Mouse (Mus musculus): ENCODE data around the gene Aqp11. TPM values are rescaled to one million over a fixed set of nuclear protein-coding genes. Genes with fewer than 3 reads are reported as not detected.

Gene Aqp11
- total RNA-seq (2022), result 10 to 100 TPM; 31.3 to 38.5 (median 34.4) TPM

DNA sequence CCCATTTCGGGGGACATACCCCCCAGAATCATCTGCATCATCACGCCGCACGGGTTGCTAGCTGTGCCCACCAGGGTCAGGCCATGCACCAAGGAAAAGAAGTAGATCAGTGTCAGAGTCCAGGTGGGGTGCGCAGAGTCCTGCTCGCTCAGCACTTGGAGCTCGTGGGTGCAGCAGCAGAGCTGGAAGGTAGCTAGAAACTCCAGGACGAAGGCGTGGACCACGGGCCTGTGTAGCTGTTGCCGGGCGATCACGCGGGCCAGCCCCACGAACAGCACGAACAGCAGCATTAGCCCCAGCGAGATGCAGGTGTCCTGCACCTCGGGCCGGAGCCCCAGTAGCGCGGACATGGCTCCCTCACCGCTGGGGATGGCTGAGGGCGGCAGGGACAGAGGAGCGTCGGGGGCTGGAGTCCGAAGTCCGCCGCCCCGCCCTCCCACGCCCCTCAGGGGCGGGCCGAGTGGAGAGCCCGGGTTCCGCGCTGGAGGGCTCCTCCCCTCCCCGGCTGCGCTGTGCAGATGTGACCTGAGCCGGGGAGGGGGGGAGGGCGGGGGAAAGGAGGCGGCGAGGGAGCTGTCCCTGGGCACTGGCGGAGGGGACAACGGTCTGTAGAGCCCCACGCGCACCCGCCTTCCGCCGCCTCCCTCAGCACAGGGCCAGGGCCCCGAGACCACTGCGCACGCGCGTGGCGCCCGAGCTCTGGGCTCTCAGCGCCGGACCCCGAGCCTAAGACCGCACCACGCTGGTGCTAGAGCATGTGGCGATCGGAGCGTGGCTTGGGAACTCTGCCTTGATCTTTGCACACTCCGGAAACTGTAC lies at the start of gene Aqp11:
Aqp11 (minus strand) TSS at position 652 of the 819 bp plus-strand sequence.
- peak; percentile 49 to 70 for DNase-seq (ENCODE audit: low spot score in 2 of 2)

- DNase-seq (ENCODE audit: low spot score in 2 of 2), result no peak
Observed at GRCm38 (mm10) chr7:97783523-97783922, 45.4 kb upstream of the Aqp11 start.

GRCm38 (mm10) chr7:97781496-97781895 lies 43.4 kb upstream of the Aqp11 start:
- no peak for DNase-seq (ENCODE audit: low spot score in 2 of 2)

- DNase-seq (ENCODE audit: low spot score in 2 of 2), result no peak
Observed at GRCm38 (mm10) chr7:97780815-97781214, 42.7 kb upstream of the Aqp11 start.

DNA sequence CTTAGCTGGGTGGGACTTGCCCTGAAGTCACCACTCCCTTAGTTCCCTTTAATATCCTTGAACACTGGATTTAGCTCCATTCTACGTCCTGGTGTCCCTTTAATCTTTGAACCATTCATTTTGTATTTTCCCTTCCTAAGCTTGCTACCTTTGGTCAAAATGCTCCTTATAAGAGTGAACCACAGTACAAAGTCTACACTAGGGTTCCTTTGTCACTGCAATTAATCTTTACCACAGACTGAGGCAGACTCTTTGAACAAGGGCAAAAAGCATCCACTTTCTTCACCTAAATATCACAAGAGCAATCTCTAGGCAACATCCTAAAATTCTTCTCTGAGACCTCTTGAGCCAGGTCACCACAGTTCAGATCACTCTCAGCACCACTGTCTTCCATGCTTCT lies 42.1 kb upstream of the Aqp11 start:
- no peak for DNase-seq (ENCODE audit: low spot score in 2 of 2)

- DNase-seq (ENCODE audit: low spot score in 2 of 2), result no peak
Observed at GRCm38 (mm10) chr7:97777191-97777590, 39.1 kb upstream of the Aqp11 start.

DNA sequence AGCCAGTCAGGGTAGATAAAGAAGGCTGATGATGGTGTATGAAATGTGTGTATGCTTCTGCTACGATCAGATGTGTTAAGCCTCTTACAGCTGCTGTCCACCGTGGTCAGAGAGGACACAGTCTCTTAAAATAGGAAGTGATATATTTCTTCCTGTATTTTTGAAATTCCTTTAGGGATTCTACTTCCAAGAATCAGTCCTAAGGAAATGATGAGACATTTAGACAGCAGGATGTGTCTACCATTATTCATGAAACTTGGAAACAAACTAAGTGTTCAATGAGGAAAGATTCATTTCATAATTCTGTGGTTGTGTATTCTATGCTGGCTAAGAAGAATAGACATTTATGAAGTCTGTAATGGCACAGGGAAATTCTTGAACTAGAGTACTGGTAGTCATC lies 37.8 kb upstream of the Aqp11 start:
- DNase-seq (ENCODE audit: low spot score in 2 of 2), result no peak

- DNase-seq (ENCODE audit: low spot score in 2 of 2), result no peak
Observed at GRCm38 (mm10) chr7:97775380-97775779, 37.3 kb upstream of the Aqp11 start.

DNA sequence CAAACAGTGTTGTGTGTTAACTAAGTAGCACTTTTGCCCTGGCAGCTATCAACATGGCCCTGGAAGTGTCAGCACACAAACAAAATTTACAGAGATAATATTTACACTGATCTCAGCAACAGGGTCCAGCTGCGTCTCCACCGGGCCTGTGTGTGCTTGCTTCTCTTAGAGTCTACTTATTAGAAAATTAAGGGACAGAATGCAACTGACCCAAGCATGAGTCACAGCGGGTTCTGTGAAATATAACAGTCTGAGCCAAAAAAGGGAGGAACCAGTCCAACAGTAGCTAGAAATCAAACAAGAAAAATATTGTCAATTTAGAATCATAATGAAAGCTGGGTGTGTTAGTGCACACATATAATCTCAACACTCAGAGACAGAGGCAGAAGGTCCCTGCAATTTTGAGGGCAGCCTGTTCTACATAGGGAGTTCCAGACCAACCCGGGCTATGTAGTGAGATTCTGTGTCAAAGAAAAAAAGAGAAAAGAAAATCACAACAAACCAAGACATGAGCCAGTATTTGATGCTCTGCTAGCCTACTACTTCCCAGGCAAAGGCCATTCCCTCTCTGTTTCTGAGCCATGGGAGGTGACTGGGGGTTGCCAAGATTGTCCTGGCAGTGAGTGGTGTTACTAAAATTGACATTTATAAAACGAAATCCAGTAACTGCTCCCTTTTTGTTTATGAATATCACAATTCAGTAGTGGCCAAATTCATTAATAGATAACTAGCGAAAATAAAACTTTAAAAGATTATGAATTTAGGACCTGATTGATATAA lies 32.9 kb upstream of the Aqp11 start:
- no peak for DNase-seq (ENCODE audit: low spot score in 2 of 2)

DNA sequence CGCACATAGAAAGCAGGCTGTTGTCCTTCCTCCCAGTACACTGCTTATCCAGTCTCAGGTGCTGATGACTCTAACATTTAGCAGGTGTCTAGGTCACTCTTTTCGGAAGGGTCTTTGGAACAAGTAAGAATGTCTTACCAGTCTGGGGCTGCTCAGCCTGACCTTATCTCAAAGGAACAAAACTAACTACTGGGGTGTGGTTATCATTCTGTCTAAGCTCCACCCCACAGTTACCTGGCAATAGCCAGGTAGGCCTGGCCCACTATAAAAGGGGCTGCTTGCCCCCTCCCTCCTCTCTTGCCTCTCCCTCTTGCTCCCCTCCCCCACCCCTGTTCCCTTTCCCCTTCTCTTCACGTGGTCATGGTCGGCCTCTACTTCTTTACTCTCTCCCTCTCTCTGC lies 30.9 kb upstream of the Aqp11 start:
- DNase-seq (ENCODE audit: low spot score in 2 of 2), result no peak

GRCm38 (mm10) chr7:97767841-97768240 lies 29.8 kb upstream of the Aqp11 start:
- DNase-seq (ENCODE audit: low spot score in 2 of 2), result no peak

DNA sequence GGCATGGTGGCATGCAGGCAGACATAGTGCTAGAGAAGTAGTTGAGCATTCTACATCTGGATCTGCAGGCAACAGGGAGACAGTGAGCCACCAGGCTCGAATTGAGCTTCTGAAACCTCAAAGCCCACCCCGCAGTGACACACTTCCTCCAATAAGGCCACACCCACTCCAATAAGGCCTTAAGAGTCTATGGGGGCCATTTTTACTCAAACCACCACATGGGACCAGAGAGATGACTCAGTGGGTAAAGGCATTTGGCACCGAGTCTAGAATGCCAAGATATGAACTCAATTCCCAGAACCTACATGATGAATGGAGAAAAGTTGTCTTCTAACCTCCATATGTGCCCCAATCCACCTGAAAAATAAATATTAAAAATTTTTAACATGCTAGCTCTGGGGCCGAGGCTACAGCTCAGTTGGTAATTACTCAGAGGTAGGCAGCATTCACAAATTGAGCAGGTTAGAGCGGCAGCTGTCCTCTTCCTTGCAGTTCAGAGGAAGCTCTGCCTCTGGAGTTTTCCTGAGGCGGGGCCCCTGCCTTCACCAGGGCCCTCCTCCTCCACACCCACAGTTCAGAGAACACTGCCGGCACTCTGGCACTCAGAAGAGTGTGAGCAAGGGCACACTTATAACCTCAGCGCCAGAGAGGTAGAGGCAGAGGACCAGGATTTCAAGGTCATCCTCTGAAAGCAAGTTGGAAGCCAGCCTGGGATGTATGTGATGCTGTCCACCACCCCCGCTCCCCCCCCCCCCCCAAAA lies 28.5 kb upstream of the Aqp11 start:
- DNase-seq (ENCODE audit: low spot score in 2 of 2), result no peak

DNA sequence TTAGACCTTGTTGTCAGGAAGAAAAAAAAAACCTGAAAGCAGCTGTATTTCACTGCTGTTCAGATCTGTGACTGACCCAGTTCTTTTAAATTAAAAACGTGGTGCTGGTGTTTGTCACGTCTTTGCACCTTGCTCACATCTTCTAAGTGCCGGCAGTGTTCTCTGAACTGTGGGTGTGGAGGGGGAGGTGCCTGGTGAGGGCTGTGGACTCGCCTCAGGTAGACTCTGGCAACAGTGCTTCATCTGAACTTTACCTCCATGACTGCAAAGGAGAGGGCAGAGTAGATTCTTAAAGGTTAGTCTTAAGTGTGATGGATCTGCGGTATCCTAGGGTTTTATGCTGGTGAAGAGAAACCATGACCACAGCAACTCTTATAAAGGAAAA lies 27.9 kb upstream of the Aqp11 start:
- DNase-seq (ENCODE audit: low spot score in 2 of 2), result no peak

DNA sequence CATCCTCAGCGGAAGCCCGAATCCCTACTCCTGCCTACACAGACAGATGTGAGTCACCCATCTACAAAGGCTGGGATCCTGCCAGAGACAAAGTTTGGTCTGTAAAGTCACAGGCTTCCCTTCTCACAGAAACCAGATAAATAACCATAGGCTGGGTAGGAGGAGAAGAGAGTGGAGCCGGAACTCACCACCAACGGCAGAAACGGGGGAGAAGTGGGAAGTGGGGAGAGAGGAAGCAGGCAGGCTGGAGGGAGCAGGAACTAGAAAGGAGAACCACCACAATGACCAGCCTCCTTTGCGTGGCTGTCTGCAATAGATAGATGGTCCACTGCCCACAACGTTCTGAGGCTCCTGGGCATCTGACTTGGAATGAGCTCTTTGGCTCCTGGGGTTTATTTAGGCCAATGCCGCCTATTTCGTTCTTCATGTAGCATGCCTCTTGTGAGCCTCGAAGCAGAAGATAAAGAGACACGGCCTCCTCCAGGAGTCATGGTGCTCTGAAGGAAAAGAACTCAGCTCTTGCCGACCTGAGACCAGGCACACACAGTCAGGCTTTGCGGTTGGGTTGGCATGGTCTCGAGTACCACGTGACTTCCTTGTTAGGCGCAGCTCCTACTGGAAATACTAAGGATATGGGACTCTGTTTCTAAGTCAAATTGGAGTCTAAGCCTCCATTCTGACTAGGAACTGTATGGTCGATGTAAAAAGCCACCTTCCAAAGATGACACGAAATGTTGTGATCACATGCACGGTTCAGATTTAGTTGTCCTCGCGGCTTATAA lies 27.3 kb upstream of the Aqp11 start:
- peak in 1 of 2 experiments; percentile 51 for DNase-seq (ENCODE audit: low spot score in 2 of 2)

- DNase-seq (ENCODE audit: low spot score in 2 of 2), result no peak
Observed at GRCm38 (mm10) chr7:97764591-97764990, 26.5 kb upstream of the Aqp11 start.

DNA sequence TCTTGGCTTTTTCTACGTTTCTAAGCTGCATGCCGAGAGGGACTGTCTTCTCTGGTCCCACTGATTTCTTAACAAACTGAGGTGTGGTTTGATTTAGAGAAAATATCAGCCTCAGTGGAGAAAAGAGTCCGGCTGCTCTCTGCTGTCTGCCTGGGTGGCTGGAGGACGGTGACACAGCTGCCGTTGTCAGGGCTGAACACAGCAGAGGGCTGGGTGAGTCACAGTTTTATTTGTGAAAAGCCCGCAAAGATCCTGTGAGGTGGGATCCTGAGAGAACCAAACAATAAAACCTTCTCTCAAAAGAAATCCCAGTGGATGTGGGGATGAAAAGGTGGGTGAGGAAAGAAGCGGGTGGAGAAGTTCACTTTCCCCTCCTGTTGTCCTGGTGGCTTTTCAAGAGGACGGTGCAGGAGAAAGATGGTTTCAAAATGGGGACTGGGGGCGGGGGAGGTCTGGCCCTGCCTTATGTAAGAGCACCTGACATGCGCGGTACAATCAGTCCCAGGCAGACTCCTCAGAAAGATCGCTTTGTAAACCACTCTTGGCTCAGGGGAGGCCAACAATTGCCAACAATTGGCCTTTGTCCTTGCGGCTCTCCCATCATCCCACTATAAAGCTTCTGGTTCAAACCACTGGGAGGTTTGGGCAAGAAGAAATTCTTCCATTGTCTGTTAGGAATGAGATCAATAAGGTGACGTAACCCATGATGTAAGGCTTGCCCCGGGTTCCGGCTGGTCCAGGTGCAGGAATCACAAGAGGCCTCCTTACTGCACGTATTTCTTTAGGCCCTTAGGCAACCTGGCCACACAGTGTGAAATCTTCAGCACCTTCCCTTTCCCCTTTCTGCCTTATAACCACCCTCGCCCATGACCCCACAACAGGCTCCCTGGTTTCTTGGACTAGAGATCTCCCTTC lies 19.1 kb upstream of the Aqp11 start:
- DNase-seq (ENCODE audit: low spot score in 2 of 2), result peak; percentile 72 to 83

GRCm38 (mm10) chr7:97749207-97750190 lies 11.4 kb upstream of the Aqp11 start:
- DNase-seq (ENCODE audit: low spot score in 2 of 2), result no peak

DNA sequence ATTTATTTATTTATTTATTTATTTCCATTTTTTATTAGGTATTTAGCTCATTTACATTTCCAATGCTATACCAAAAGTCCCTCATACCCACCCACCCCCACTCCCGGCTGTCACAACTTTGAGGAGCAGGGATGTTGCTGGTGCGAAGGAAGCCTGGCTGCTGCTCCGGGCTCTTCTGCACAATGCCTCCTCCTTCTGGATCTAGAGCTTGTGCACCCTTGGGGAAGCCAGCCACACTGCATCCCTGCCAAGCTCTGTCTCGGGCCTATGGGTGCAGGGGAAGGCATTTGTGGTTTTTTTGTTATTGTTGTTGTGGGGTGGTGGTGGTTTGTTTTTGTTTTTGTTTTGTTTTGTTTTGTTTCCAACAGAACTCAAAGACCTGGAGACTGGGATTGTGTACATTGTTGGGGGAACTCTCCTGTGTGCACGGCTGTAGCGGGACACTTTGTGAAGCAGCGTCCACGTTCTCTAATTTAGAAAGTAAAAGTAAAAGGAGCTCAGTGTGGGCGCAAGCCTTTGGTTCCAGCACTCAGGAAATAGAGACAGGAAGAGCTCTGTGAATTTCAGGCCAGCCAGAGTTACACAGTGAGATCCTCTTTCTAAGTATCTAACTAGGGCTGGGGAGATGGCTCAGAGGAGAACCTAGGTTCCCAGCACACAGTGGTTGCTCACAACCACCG lies 10.6 kb upstream of the Aqp11 start:
- no peak for DNase-seq (ENCODE audit: low spot score in 2 of 2)

All from layer of hippocampus, adult 8-10 months (tissue).